Mouse (Mus musculus): ENCODE measurements at regions not wholly inside any gene's neighbourhood (a gene's known extent, or its start where the extent isn't known, plus 50 kb on each side); places are given as distances from the start of the nearest gene placed in this dataset.

GRCm38 (mm10) chr8:35971082-35971481, 205.5 kb downstream of the Gm19410 start:
- Histone ChIP-seq H3K79me2 (ENCODE audit: control insufficient read depth, insufficient read depth, low read length) (no peaks in the 10 kb centered on the region), H3K9ac (ENCODE audit: low read depth, low read length) (no peak overlapping the region), H3K27me3 (ENCODE audit: control insufficient read depth, insufficient read depth, low read length) (no peaks in the 10 kb centered on the region), H3K4me3 (ENCODE audit: insufficient read depth, low read depth, low read length) (no peak overlapping the region), H3K36me3 (ENCODE audit: control insufficient read depth, insufficient read depth, low read length) (no peaks in the 10 kb centered on the region), H3K27ac (replicated peaks; ENCODE audit: insufficient read depth, low read depth, low read length) (no peak overlapping the region), H3K4me1 (ENCODE audit: control insufficient read depth, insufficient read depth, low read length) (peaks cover 5% of the 10 kb centered on the region; the same call in 1 of the 2 replicates)
- DNase-seq (ENCODE audit: extremely low read depth, low read depth, low spot score), result no peak
- TF ChIP-seq POLR2A (IDR thresholded peaks at IDR 0.05; ENCODE audit: extremely low read depth, insufficient read depth, low read length) (no peak), CTCF (IDR thresholded peaks at IDR 0.05; ENCODE audit: low read depth, low read length) (no peak)
- WGBS, result 86% methylated on average over 7 of the region's 7 CpGs

- Histone ChIP-seq H3K9ac (ENCODE audit: low read depth, low read length) (no peak overlapping the region), H3K79me2 (ENCODE audit: control insufficient read depth, insufficient read depth, low read length) (no peaks in the 10 kb centered on the region), H3K36me3 (ENCODE audit: control insufficient read depth, insufficient read depth, low read length) (no peaks in the 10 kb centered on the region), H3K27ac (replicated peaks; ENCODE audit: insufficient read depth, low read depth, low read length) (no peak overlapping the region), H3K4me3 (ENCODE audit: insufficient read depth, low read depth, low read length) (no peak overlapping the region), H3K27me3 (ENCODE audit: control insufficient read depth, insufficient read depth, low read length) (no peaks in the 10 kb centered on the region), H3K4me1 (ENCODE audit: control insufficient read depth, insufficient read depth, low read length) (no peaks in the 10 kb centered on the region)
- TF ChIP-seq CTCF (IDR thresholded peaks at IDR 0.05; ENCODE audit: low read depth, low read length), result no peak
- TF ChIP-seq POLR2A (IDR thresholded peaks at IDR 0.05; ENCODE audit: extremely low read depth, insufficient read depth, low read length), result no peak
- 61% methylated on average over 10 of the region's 10 CpGs for WGBS
- no peak for DNase-seq (ENCODE audit: extremely low read depth, low read depth, low spot score)
Measured at GRCm38 (mm10) chr8:35974323-35975029, 208.9 kb downstream of the Gm19410 start.

GRCm38 (mm10) chr8:35979638-35980255, 214.2 kb downstream of the Gm19410 start:
- 84% methylated on average over 9 of the region's 9 CpGs for WGBS
- no peaks in the 10 kb centered on the region for H3K79me2 ChIP-seq (ENCODE audit: control insufficient read depth, insufficient read depth, low read length)
- H3K27me3 ChIP-seq (ENCODE audit: control insufficient read depth, insufficient read depth, low read length), result no peaks in the 10 kb centered on the region
- TF ChIP-seq CTCF (IDR thresholded peaks at IDR 0.05; ENCODE audit: low read depth, low read length) (no peak), POLR2A (IDR thresholded peaks at IDR 0.05; ENCODE audit: extremely low read depth, insufficient read depth, low read length) (no peak)
- H3K36me3 ChIP-seq (ENCODE audit: control insufficient read depth, insufficient read depth, low read length), result no peaks in the 10 kb centered on the region
- no peak overlapping the region for H3K4me3 ChIP-seq (ENCODE audit: insufficient read depth, low read depth, low read length)
- H3K27ac ChIP-seq (replicated peaks; ENCODE audit: insufficient read depth, low read depth, low read length), result no peak overlapping the region
- H3K4me1 ChIP-seq (ENCODE audit: control insufficient read depth, insufficient read depth, low read length), result no peaks in the 10 kb centered on the region
- no peak for DNase-seq (ENCODE audit: extremely low read depth, low read depth, low spot score)
- H3K9ac ChIP-seq (ENCODE audit: low read depth, low read length), result no peak overlapping the region

GRCm38 (mm10) chr8:35983083-35983482, 217.5 kb downstream of the Gm19410 start:
- Histone ChIP-seq H3K4me1 (ENCODE audit: control insufficient read depth, insufficient read depth, low read length) (no peaks in the 10 kb centered on the region), H3K79me2 (ENCODE audit: control insufficient read depth, insufficient read depth, low read length) (no peaks in the 10 kb centered on the region), H3K36me3 (ENCODE audit: control insufficient read depth, insufficient read depth, low read length) (no peaks in the 10 kb centered on the region), H3K27ac (replicated peaks; ENCODE audit: insufficient read depth, low read depth, low read length) (no peak overlapping the region), H3K9ac (ENCODE audit: low read depth, low read length) (no peak overlapping the region), H3K4me3 (ENCODE audit: insufficient read depth, low read depth, low read length) (no peak overlapping the region), H3K27me3 (ENCODE audit: control insufficient read depth, insufficient read depth, low read length) (no peaks in the 10 kb centered on the region)
- DNase-seq (ENCODE audit: extremely low read depth, low read depth, low spot score), result no peak
- TF ChIP-seq POLR2A (IDR thresholded peaks at IDR 0.05; ENCODE audit: extremely low read depth, insufficient read depth, low read length) (no peak), CTCF (IDR thresholded peaks at IDR 0.05; ENCODE audit: low read depth, low read length) (no peak)
- 62% methylated on average over 2 of the region's 2 CpGs for WGBS

GRCm38 (mm10) chr8:35985152-35985689, 219.6 kb downstream of the Gm19410 start:
- H3K4me3 ChIP-seq (ENCODE audit: insufficient read depth, low read depth, low read length), result no peak overlapping the region
- 51% methylated on average over 5 of the region's 5 CpGs for WGBS
- no peaks in the 10 kb centered on the region for H3K4me1 ChIP-seq (ENCODE audit: control insufficient read depth, insufficient read depth, low read length)
- H3K79me2 ChIP-seq (ENCODE audit: control insufficient read depth, insufficient read depth, low read length), result no peaks in the 10 kb centered on the region
- no peaks in the 10 kb centered on the region for H3K36me3 ChIP-seq (ENCODE audit: control insufficient read depth, insufficient read depth, low read length)
- H3K27me3 ChIP-seq (ENCODE audit: control insufficient read depth, insufficient read depth, low read length), result no peaks in the 10 kb centered on the region
- TF ChIP-seq POLR2A (IDR thresholded peaks at IDR 0.05; ENCODE audit: extremely low read depth, insufficient read depth, low read length) (no peak), CTCF (IDR thresholded peaks at IDR 0.05; ENCODE audit: low read depth, low read length) (no peak)
- H3K27ac ChIP-seq (replicated peaks; ENCODE audit: insufficient read depth, low read depth, low read length), result no peak overlapping the region
- no peak overlapping the region for H3K9ac ChIP-seq (ENCODE audit: low read depth, low read length)
- DNase-seq (ENCODE audit: extremely low read depth, low read depth, low spot score), result peak; percentile 13

DNA sequence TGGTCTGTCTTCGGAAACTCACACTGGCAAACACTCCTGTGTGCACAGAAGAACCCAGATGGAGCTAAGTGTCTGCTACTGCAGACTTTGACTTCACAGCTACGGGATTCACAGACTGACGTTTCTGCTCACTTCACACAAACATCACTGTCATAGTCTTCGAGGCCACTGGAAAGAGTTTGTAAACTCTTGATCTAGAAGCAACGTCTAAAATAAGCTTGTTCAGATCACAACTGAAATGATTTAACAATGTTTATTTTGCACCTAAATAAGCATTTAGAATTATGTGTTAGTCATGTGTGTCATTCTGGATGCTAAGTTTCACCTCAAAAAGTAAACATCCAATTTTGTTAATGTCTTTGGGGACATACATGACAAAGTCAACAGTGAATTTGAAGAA, 221.7 kb downstream of the Gm19410 start:
- 79% methylated on average over 5 of the region's 5 CpGs for WGBS
- Histone ChIP-seq H3K79me2 (ENCODE audit: control insufficient read depth, insufficient read depth, low read length) (no peaks in the 10 kb centered on the region), H3K36me3 (ENCODE audit: control insufficient read depth, insufficient read depth, low read length) (no peaks in the 10 kb centered on the region), H3K9ac (ENCODE audit: low read depth, low read length) (no peak overlapping the region), H3K27me3 (ENCODE audit: control insufficient read depth, insufficient read depth, low read length) (no peaks in the 10 kb centered on the region), H3K4me1 (ENCODE audit: control insufficient read depth, insufficient read depth, low read length) (no peaks in the 10 kb centered on the region), H3K4me3 (ENCODE audit: insufficient read depth, low read depth, low read length) (no peak overlapping the region), H3K27ac (replicated peaks; ENCODE audit: insufficient read depth, low read depth, low read length) (no peak overlapping the region)
- TF ChIP-seq POLR2A (IDR thresholded peaks at IDR 0.05; ENCODE audit: extremely low read depth, insufficient read depth, low read length) (no peak), CTCF (IDR thresholded peaks at IDR 0.05; ENCODE audit: low read depth, low read length) (no peak)
- DNase-seq (ENCODE audit: extremely low read depth, low read depth, low spot score), result no peak
